Mouse (Mus musculus) stomach, adult 2 months (tissue): ENCODE measurements around the gene Zfp235. TPM values are rescaled to one million over a fixed set of nuclear protein-coding genes. Genes with fewer than 3 reads are reported as not detected.

Experiments used
- polyA plus RNA-seq: library from polyadenylated mRNA; depleted of rRNA; stranded (reverse); fragments of >200 nt; gene quantifications from 2 replicates; pipeline ENCODE4 v1.2.3, GENCODE M21; 2012; rRNA removed

Gene Zfp235
- polyA plus RNA-seq = 2.1 and 3.2 TPM in 2 replicates

DNA sequence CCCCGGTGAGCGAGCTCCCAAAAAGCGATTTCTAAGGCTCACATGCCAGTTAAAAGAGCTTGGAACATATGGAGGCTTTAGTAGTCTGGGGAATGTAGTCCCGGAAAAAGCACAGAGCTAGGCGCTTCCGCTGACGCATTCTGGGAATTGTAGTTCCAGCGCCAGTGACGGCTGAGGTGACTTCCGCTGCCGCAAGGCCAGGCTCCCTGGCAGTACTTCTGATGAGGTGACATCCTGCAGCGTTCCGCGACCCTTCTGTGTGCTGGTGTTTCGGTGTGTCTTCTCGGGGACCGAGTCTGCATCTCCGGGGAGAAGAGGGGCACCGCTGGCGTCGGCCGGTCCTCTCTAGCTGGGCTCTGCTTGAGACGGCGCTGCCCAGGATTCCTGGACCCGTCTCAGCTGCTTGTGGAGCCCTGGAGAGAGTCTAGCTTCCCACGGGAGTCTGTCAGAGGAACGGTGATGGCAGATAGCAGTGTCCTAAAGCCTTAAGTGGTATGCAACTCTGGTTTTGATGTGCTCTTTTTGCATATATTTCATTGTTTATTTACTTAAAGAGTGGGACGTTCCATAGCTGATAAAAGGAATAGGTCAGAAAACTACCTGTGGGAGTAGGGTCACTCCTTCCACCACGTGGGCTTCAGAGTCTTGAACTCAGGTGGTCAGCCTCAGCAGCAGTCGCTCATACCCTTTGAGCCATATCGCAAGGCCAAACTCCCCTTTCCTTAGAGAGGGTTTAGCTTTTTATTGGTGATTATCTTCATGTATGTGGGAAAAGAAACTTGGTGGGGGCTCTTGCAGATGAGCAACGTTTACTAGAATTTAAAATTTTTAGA, at the start of gene Zfp235:
TSS of gene Zfp235 (plus strand) at position 174 of the 833 bp plus-strand sequence.

DNA sequence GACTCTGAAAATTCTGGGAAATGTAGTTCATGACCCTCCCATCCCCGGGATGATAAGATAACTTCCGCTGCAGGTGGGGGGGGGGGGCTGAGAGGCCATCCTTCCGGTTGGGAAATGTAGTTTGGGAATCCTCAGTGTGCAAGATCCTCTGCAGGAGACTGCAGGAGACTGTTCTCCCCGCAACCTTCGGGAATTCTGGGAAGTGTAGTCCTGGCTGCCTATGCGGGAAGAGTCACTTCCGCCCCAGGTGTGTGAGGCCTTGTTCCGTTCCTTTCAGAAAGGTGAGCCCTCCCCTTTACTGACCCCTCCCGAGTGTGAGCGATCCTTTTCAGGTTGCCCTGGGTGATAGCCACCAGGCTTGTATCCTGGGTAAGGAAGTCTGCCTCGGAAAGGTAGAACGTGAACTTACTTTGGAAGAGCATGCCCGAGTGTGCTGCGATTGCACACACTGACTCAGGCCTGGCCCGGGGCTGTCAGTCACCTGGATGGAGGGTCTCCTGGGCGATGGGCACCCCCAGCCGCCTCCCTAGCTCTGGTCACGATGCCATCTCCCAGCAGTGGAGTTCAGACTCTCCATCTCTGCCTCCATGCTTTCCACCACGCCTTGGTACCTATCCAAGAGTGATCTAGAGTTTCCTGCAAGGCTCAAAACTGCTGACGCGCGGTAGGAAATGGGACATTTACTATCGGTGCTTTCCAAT, 21.7 kb upstream of the Zfp235 start, which contains the start of gene Zfp112:
TSS of gene Zfp112 (plus strand) at position 159 of the 701 bp plus-strand sequence.

DNA sequence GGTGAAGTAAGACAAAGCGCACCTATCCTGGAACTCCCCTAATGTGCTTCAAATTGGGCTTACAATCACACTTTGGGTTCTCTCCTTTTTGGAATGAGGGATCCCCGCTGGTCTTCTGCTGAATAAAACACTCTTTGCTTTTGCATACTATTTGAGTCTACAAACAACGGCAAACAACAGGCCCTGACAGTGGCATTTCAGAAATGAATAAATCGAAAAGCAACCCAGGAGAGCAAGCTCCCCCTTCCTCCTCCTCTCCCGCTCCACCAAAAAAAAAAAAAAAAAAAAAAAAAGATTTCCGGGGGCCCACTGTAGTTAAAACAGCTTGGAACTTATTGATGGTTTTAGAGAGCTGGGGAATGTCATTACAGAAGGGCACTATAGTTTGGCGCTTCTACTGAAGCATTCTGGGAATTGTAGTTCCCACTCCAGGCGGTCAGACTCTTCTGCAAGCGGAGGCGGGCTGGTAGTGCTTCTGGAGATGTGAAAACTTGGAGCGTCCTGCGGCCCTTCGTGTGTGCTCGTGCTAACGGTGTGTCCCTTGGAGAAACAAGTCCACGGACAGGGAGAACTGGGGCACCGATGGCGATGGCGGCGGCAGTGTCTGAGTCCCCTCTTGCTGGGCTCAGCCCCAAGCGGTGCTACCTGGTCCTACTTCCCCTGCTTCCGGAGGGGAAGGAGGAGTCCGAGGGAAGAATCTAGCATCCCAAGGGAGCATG, 40.8 kb downstream of the Zfp235 start, which contains the start of gene Zfp114:
TSS of gene Zfp114 (plus strand) at position 443 of the 719 bp plus-strand sequence.

Other genes starting within 250 kb of the Zfp235 start
- not detected in 2 replicates for gene Vmn1r178, start 242.2 kb upstream of the Zfp235 start, polyA plus RNA-seq
- not detected in 2 replicates for gene Vmn1r179, start 207.2 kb upstream of the Zfp235 start, polyA plus RNA-seq
- not detected in 2 replicates for gene Vmn1r180, start 183.5 kb upstream of the Zfp235 start, polyA plus RNA-seq
- gene Vmn1r181, start 159.6 kb upstream of the Zfp235 start, polyA plus RNA-seq = not detected in 2 replicates
- not detected in 2 replicates for gene V1rd19, start 132.5 kb upstream of the Zfp235 start, polyA plus RNA-seq
- not detected in 2 replicates for gene Vmn1r183, start 80.9 kb upstream of the Zfp235 start, polyA plus RNA-seq
- gene Zfp180, start 52.2 kb upstream of the Zfp235 start, polyA plus RNA-seq = 2.7 and 3.3 TPM in 2 replicates
- gene Zfp112, start 21.9 kb upstream of the Zfp235 start, polyA plus RNA-seq = 0.28 and 0.58 TPM in 2 replicates
- 0.02 and 0.12 TPM in 2 replicates for gene Zfp114, start 40.9 kb downstream of the Zfp235 start, polyA plus RNA-seq
- 0.35 and 0.53 TPM in 2 replicates for gene Zfp111, start 77.3 kb downstream of the Zfp235 start, polyA plus RNA-seq
- 0.17 and 0.40 TPM in 2 replicates for gene Zfp109, start 103.4 kb downstream of the Zfp235 start, polyA plus RNA-seq
- 0.16 and 0.24 TPM in 2 replicates for gene Zfp108, start 120.6 kb downstream of the Zfp235 start, polyA plus RNA-seq
- gene Zfp93, start 136.3 kb downstream of the Zfp235 start, polyA plus RNA-seq = 0.47 and 0.73 TPM in 2 replicates
- gene Zfp61, start 167.1 kb downstream of the Zfp235 start, polyA plus RNA-seq = 0.96 and 1.8 TPM in 2 replicates
- 2.3 and 2.8 TPM in 2 replicates for gene Zfp94, start 182.5 kb downstream of the Zfp235 start, polyA plus RNA-seq
- gene Tescl, start 199.8 kb downstream of the Zfp235 start, polyA plus RNA-seq = 0.26 and 0.63 TPM in 2 replicates
- 43.9 and 102 TPM in 2 replicates for gene Lypd5, start 215.0 kb downstream of the Zfp235 start, polyA plus RNA-seq
- gene Kcnn4, start 236.1 kb downstream of the Zfp235 start, polyA plus RNA-seq = 39.3 and 74.6 TPM in 2 replicates